Mouse (Mus musculus): ENCODE results near the gene F2r. TPM values are rescaled to one million over a fixed set of nuclear protein-coding genes. Genes with fewer than 3 reads are reported as not detected.

The F2r gene
- total RNA-seq, 4 experiments from 2014 or later, result 2.6 to 7.7 (median 3.5) TPM

- no peak for DNase-seq (ENCODE audit: low spot score in 2 of 2)
Measured at GRCm38 (mm10) chr13:95632144-95632543, 13.9 kb upstream of the F2r start.

GRCm38 (mm10) chr13:95630747-95631146 lies 12.5 kb upstream of the F2r start:
- DNase-seq (ENCODE audit: low spot score in 2 of 2), result no peak

DNA sequence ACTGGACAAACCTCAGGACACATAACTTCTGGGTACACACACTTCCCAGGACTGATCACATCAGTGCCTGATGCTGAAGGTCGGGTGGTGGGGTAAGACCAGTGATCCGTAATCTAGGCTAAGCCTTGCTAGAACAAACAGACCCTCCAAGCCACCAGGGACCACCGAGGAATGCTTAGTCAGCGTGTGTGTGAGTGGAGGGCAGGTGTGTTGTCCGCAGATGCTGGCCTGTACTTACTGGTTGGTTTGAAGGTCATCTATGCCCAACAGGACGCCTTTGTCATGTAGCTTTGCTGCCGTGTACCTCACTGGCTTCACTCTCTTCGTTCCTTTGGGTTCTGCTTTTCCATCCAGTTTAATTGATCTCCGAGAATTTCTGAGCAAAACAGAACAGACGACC lies 11.5 kb upstream of the F2r start:
- no peak for DNase-seq (ENCODE audit: low spot score in 2 of 2)

GRCm38 (mm10) chr13:95626696-95627095 lies 8.4 kb upstream of the F2r start:
- DNase-seq (ENCODE audit: low spot score in 2 of 2), result no peak

DNA sequence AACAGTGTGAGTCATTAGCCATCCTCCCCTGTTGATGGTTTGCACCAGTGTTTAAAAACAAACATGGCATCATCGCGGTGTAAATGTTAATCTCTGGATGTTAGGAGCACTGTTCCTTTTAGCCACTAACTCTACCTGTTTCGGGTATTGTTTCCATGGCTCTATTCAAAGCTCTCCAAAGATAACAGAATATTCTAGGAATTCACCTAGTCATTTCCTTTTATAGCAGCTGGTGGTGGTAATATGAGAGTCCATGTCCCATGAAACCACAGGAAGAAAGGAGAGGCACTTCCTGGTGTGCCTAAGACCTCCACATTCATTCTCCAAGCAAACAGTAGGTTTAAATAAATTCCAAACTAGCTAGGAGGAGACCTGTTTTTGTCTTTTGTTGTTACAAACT lies 4.8 kb upstream of the F2r start:
- DNase-seq (ENCODE audit: low spot score in 2 of 2), result no peak

- no peak for DNase-seq (ENCODE audit: low spot score in 2 of 2)
Measured at GRCm38 (mm10) chr13:95621563-95621962, 3.3 kb upstream of the F2r start.

- DNase-seq (ENCODE audit: low spot score in 2 of 2), result no peak
Measured at GRCm38 (mm10) chr13:95618859-95619258, 572 bp upstream of the F2r start.

DNA sequence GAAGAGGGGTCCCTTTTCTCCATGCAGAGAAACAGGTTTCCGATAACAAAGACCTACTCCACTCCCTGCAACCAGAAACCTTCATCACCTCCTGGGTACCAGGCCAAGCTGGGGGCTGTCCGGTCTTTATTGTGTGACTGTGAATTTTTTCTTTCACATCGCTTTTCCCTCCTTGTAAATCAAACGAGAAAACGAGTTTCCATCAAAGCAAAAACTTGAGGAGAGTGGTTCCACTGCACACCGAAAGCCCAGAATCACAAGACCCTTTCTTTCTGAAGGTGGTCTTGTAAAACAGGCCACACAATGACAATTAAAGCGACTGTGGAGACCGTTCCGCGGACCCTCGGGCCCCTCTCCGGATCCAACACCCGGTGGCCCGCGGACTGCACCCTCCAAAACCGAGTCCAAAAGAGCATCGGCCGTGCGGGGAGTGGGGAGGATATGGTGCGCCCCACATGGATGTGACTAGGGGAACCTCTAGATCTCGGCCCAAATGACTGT lies 566 bp downstream of the F2r start:
- no peak for DNase-seq (ENCODE audit: low spot score in 2 of 2)

GRCm38 (mm10) chr13:95617082-95617670 lies 1.1 kb downstream of the F2r start:
- no peak for DNase-seq (ENCODE audit: low spot score in 2 of 2)

DNA sequence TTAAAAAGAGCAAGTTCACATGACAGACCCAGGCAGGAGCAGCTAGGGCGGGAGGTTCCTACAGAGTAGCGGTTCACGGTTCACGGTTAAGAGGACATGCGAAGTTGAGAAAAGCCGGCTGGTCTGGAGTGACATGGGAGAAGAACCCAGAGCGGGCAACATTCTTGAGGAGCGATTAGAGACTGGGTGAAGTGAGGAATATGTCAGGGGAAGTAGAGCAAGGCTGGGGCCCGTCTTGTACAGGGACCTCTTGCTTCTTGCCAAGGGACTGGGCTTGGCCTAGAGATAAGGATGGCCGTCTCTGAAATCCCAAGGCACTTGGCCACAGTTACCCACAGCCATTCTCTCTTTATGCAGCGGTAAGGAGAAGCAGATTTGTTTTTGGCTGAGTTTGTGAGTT lies 1.8 kb downstream of the F2r start:
- no peak for DNase-seq (ENCODE audit: low spot score in 2 of 2)

GRCm38 (mm10) chr13:95614757-95615156 lies 3.5 kb downstream of the F2r start:
- no peak for DNase-seq (ENCODE audit: low spot score in 2 of 2)

GRCm38 (mm10) chr13:95612243-95612642 lies 6.0 kb downstream of the F2r start:
- DNase-seq (ENCODE audit: low spot score in 2 of 2), result no peak

DNA sequence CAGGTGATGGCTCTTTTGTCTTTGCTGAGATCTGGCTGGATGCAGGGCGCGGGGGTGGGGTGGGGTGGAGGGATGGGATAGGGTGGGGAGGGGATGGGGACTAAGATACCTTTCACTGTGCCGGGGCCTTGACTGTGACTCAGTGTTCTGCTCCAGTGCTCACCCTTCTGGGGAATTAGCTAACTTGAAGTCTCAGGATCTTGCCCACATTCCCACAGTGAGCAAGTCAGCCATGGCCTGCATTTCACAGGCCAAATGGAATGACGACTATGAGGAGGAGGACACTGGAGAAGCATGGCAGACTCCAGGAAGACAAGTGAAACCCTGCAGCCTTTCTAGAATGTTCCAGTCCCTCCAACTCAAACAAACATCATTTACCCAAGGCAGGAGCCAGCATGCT lies 6.5 kb downstream of the F2r start:
- no peak for DNase-seq (ENCODE audit: low spot score in 2 of 2)

GRCm38 (mm10) chr13:95610786-95611562 lies 7.3 kb downstream of the F2r start:
- no peak for DNase-seq (ENCODE audit: low spot score in 2 of 2)

DNA sequence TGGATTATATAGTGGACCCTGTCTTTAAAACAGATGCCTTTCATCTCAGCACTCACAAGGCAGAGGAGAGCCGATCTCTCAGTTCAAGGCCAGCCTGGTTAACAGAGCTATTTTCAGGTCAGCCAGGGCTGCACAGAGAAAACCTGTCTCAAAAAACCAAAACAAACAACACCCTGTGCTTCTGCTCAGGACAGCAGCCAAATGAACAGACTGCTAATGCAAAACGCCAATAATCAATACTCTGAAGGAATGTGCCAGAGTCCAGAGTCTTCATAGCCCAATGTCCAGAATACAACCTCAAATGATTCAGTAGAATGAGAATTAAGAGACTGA lies 9.2 kb downstream of the F2r start:
- DNase-seq (ENCODE audit: low spot score in 2 of 2), result no peak

- DNase-seq (ENCODE audit: low spot score in 2 of 2), result no peak
Measured at GRCm38 (mm10) chr13:95608416-95609087, 9.7 kb downstream of the F2r start.

GRCm38 (mm10) chr13:95607019-95607418 lies 11.3 kb downstream of the F2r start:
- no peak for DNase-seq (ENCODE audit: low spot score in 2 of 2)

GRCm38 (mm10) chr13:95604288-95604687 lies 14.0 kb downstream of the F2r start:
- DNase-seq (ENCODE audit: low spot score in 2 of 2), result no peak

GRCm38 (mm10) chr13:95599833-95600359 lies 18.4 kb downstream of the F2r start:
- no peak for DNase-seq (ENCODE audit: low spot score in 2 of 2)

GRCm38 (mm10) chr13:95598232-95598920 lies 19.9 kb downstream of the F2r start:
- DNase-seq (ENCODE audit: low spot score in 2 of 2), result no peak

DNA sequence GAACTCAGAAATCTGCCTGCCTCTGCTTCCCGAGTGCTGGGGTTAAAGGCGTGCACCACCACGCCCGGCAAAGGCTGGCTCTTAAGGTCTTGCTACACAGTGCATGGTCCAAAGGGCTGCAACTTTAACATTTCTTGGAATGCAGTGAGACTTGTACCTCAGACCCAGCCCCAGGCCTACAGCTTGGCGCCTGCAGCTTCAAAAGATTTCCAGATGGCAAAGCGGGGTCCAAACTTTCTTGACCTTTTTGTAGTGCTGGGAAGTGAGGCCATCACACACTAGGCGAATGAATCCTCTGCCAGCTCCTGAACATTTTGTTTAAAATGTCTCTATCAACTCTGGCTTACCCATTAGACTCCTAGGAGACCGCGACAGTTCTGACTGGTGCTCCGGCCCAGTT lies 20.7 kb downstream of the F2r start:
- DNase-seq (ENCODE audit: low spot score in 2 of 2), result no peak

GRCm38 (mm10) chr13:95596689-95597088 lies 21.6 kb downstream of the F2r start:
- no peak for DNase-seq (ENCODE audit: low spot score in 2 of 2)

All from gastrocnemius, adult 8-10 months (tissue).